Mouse (Mus musculus): ENCODE data around the gene Cfap45. TPM values are rescaled to one million over a fixed set of nuclear protein-coding genes. Genes with fewer than 3 reads are reported as not detected.

Cfap45 gene
- polyA plus RNA-seq, 1 experiment from 2014 or later: 10.7 TPM

GRCm38 (mm10) chr1:172525027-172525764 lies 4.6 kb downstream of the Cfap45 start:
- no peaks in the 10 kb centered on the region for H3K36me3 ChIP-seq
- H3K4me3 ChIP-seq: no peak overlapping the region
- no peaks in the 10 kb centered on the region for H3K27me3 ChIP-seq
- ATAC-seq (ENCODE audit: borderline replicate concordance, extremely low read depth, low FRiP score, low TSS enrichment): peak; percentile 25
- H3K4me2 ChIP-seq: peak overlapping the region; percentile 36
- H3K4me1 ChIP-seq: peaks cover 66% of the 10 kb centered on the region
- no peaks in the 10 kb centered on the region for H3K9me3 ChIP-seq
- peak overlapping the region; percentile 96 for H3K27ac ChIP-seq
- H3K9ac ChIP-seq: no peak overlapping the region
- WGBS: 26% methylated on average over 15 of the region's 15 CpGs

- WGBS: 47% methylated on average over 7 of the region's 7 CpGs
- ATAC-seq (ENCODE audit: borderline replicate concordance, extremely low read depth, low FRiP score, low TSS enrichment): no peak
- H3K27ac ChIP-seq: peak overlapping the region; percentile 96
- 0 out of 2 replicates have a peak overlapping the region, but pooled peaks have one; percentile 15 for H3K9ac ChIP-seq
- no peaks in the 10 kb centered on the region for H3K36me3 ChIP-seq
- H3K4me3 ChIP-seq: peak overlapping the region; percentile 14; the same call in 1 of the 2 replicates
- no peaks in the 10 kb centered on the region for H3K27me3 ChIP-seq
- H3K9me3 ChIP-seq: no peaks in the 10 kb centered on the region
- H3K4me1 ChIP-seq: peaks cover 64% of the 10 kb centered on the region
- H3K4me2 ChIP-seq: peak overlapping the region; percentile 36; the same call in 1 of the 2 replicates
Measured at GRCm38 (mm10) chr1:172525971-172526370, 5.4 kb downstream of the Cfap45 start.

- no peak for ATAC-seq (ENCODE audit: borderline replicate concordance, extremely low read depth, low FRiP score, low TSS enrichment)
- WGBS: 43% methylated on average over 23 of the region's 23 CpGs
- H3K9ac ChIP-seq: 0 out of 2 replicates have a peak overlapping the region, but pooled peaks have one; percentile 15
Measured at GRCm38 (mm10) chr1:172526380-172527081, 5.9 kb downstream of the Cfap45 start.

GRCm38 (mm10) chr1:172527431-172527830 lies 6.8 kb downstream of the Cfap45 start:
- peak overlapping the region; percentile 96; the same call in 1 of the 2 replicates for H3K27ac ChIP-seq
- 90% methylated on average over 10 of the region's 10 CpGs for WGBS

More at GRCm38 (mm10) chr1:172526380-172527081, 5.9 kb downstream of the Cfap45 start:
- Histone ChIP-seq H3K4me2 (peak overlapping the region; percentile 36), H3K9me3 (no peaks in the 10 kb centered on the region), H3K27ac (peak overlapping the region; percentile 96), H3K4me1 (peaks cover 60% of the 10 kb centered on the region), H3K4me3 (peak overlapping the region; percentile 14), H3K36me3 (no peaks in the 10 kb centered on the region), H3K27me3 (no peaks in the 10 kb centered on the region)

DNA sequence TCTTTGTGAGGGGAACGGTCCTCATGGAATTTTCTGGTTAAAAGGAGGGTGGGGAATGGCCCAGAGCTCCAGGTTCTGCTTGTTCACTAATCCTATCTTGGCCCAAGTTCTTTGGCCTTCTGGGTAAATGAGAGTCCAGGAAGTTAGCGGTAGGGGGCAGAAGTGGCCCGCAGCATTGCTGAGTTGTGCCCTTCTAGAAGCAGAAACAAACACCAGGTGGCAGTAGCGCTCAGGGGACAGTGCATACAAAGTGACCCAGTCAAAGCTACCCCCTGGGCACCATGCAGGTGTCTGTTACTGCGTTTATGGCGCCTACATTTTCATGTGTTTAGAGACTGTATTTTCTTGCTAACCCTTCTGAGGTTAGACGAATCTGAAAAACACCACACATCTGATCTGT lies 8.1 kb downstream of the Cfap45 start:
- no peak overlapping the region for H3K4me3 ChIP-seq
- WGBS: 7% methylated on average over 7 of the region's 7 CpGs
- no peaks in the 10 kb centered on the region for H3K27me3 ChIP-seq
- no peaks in the 10 kb centered on the region for H3K36me3 ChIP-seq
- no peaks in the 10 kb centered on the region for H3K9me3 ChIP-seq
- peaks cover 56% of the 10 kb centered on the region for H3K4me1 ChIP-seq
- no peak overlapping the region for H3K27ac ChIP-seq
- no peak for ATAC-seq (ENCODE audit: borderline replicate concordance, extremely low read depth, low FRiP score, low TSS enrichment)
- H3K4me2 ChIP-seq: no peak overlapping the region
- no peak overlapping the region for H3K9ac ChIP-seq

More at GRCm38 (mm10) chr1:172527431-172527830, 6.8 kb downstream of the Cfap45 start:
- Histone ChIP-seq H3K27me3 (no peaks in the 10 kb centered on the region), H3K9ac (no peak overlapping the region), H3K9me3 (no peaks in the 10 kb centered on the region), H3K4me2 (no peak overlapping the region), H3K36me3 (no peaks in the 10 kb centered on the region), H3K4me3 (no peak overlapping the region), H3K4me1 (peaks cover 58% of the 10 kb centered on the region)
- ATAC-seq (ENCODE audit: borderline replicate concordance, extremely low read depth, low FRiP score, low TSS enrichment): no peak

DNA sequence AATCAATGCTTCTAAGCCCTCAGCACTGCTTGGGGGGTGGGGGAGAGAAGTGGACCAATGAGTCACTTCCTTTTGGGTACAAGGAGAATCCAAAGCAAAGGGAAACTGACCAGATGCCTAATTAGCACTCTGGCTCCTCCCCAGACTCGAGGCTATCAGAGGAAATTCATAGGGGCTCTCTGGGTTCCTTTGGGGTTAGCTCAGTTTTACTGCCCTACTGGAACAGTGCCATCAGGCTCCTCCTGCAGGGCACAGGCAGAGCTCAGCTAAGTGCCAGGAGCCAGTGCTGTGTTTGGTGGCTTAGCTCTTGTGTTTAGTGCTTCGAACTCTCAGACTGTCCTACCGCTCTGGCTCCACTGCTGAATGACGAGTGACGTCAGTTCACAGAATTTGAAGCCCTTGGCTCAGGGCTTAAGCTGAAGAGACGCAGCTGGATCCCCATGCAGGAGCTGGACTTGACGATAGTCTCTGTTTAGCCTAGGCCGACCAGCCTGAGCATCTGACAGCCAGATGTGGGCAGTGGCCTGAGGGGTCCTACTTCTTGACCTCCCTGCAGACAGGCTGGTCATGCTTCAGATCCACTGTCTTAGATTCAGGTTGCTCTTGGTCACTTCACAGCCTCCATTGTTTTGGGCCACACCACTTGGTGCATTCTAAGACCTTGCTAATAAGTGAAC lies 10.1 kb downstream of the Cfap45 start:
- Histone ChIP-seq H3K27ac (peak overlapping the region; percentile 42; the same call in 1 of the 2 replicates), H3K36me3 (no peaks in the 10 kb centered on the region), H3K9me3 (no peaks in the 10 kb centered on the region), H3K9ac (no peak overlapping the region), H3K4me3 (no peak overlapping the region), H3K27me3 (no peaks in the 10 kb centered on the region), H3K4me1 (peaks cover 42% of the 10 kb centered on the region), H3K4me2 (no peak overlapping the region)
- 21% methylated on average over 8 of the region's 8 CpGs for WGBS
- peak; percentile 12; the same call in 1 of the 2 replicates for ATAC-seq (ENCODE audit: borderline replicate concordance, extremely low read depth, low FRiP score, low TSS enrichment)

- Histone ChIP-seq H3K27ac (peak overlapping the region; percentile 62), H3K4me3 (peak overlapping the region; percentile 24), H3K27me3 (no peaks in the 10 kb centered on the region), H3K36me3 (no peaks in the 10 kb centered on the region), H3K9me3 (no peaks in the 10 kb centered on the region), H3K4me1 (peaks cover 24% of the 10 kb centered on the region), H3K4me2 (peak overlapping the region; percentile 50), H3K9ac (peak overlapping the region; percentile 6; the same call in 1 of the 2 replicates)
- under 1% methylated on average over 13 of the region's 13 CpGs for WGBS
- peak; percentile 73 for ATAC-seq (ENCODE audit: borderline replicate concordance, extremely low read depth, low FRiP score, low TSS enrichment)
Measured at GRCm38 (mm10) chr1:172532551-172532950, 11.9 kb downstream of the Cfap45 start.

GRCm38 (mm10) chr1:172535116-172535515 lies 14.5 kb downstream of the Cfap45 start:
- no peak overlapping the region for H3K9ac ChIP-seq
- no peaks in the 10 kb centered on the region for H3K27me3 ChIP-seq
- ATAC-seq (ENCODE audit: borderline replicate concordance, extremely low read depth, low FRiP score, low TSS enrichment): no peak
- H3K4me2 ChIP-seq: no peak overlapping the region
- H3K4me1 ChIP-seq: peaks cover 21% of the 10 kb centered on the region
- H3K36me3 ChIP-seq: no peaks in the 10 kb centered on the region
- no peaks in the 10 kb centered on the region for H3K9me3 ChIP-seq
- no peak overlapping the region for H3K4me3 ChIP-seq
- WGBS: 79% methylated on average over 16 of the region's 16 CpGs
- H3K27ac ChIP-seq: no peak overlapping the region

- H3K36me3 ChIP-seq: no peaks in the 10 kb centered on the region
- H3K4me3 ChIP-seq: no peak overlapping the region
- 48% methylated on average over 6 of the region's 6 CpGs for WGBS
- no peak overlapping the region for H3K27ac ChIP-seq
- no peak overlapping the region for H3K9ac ChIP-seq
- H3K4me1 ChIP-seq: no peaks in the 10 kb centered on the region
- H3K9me3 ChIP-seq: no peaks in the 10 kb centered on the region
- no peak for ATAC-seq (ENCODE audit: borderline replicate concordance, extremely low read depth, low FRiP score, low TSS enrichment)
- H3K27me3 ChIP-seq: no peaks in the 10 kb centered on the region
- no peak overlapping the region for H3K4me2 ChIP-seq
Measured at GRCm38 (mm10) chr1:172539827-172540226, 19.2 kb downstream of the Cfap45 start.

- no peak overlapping the region for H3K27ac ChIP-seq
- 53% methylated on average over 11 of the region's 11 CpGs for WGBS
- no peaks in the 10 kb centered on the region for H3K27me3 ChIP-seq
- no peak overlapping the region for H3K4me3 ChIP-seq
- no peaks in the 10 kb centered on the region for H3K36me3 ChIP-seq
- H3K4me2 ChIP-seq: no peak overlapping the region
- ATAC-seq (ENCODE audit: borderline replicate concordance, extremely low read depth, low FRiP score, low TSS enrichment): no peak
- H3K4me1 ChIP-seq: no peaks in the 10 kb centered on the region
- no peak overlapping the region for H3K9ac ChIP-seq
- no peaks in the 10 kb centered on the region for H3K9me3 ChIP-seq
Measured at GRCm38 (mm10) chr1:172540283-172540820, 19.8 kb downstream of the Cfap45 start.

DNA sequence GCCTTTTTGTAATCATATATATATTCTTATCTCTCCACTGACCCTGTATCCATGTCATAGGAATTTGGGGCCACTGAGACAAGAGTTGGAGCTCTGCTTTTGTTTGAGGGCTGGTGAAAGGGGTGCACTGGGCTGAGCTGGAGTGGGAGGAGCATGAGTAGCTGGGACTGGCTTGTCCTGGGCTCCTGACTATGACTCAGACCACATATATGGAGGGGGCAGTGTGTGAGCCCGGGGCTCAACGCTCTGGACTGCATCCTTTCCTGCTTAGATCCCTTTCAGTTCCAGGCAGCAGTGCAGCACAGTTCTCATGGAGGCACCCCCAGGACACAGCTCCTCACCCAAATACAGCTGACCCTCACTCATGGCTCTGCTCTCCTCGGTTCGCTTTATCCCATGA lies 25.5 kb downstream of the Cfap45 start:
- Histone ChIP-seq H3K27me3 (0 out of 2 replicates have a peak, but pooled peaks cover 5% of the 10 kb centered on the region), H3K4me3 (no peak overlapping the region), H3K9ac (no peak overlapping the region), H3K4me1 (peaks cover 19% of the 10 kb centered on the region), H3K36me3 (no peaks in the 10 kb centered on the region), H3K9me3 (no peaks in the 10 kb centered on the region), H3K4me2 (no peak overlapping the region), H3K27ac (no peak overlapping the region)
- 70% methylated on average over 4 of the region's 4 CpGs for WGBS
- ATAC-seq (ENCODE audit: borderline replicate concordance, extremely low read depth, low FRiP score, low TSS enrichment): no peak
